Mouse (Mus musculus) B cell, adult 67 days (primary cell): ENCODE measurements around the gene Dlst. TPM values are rescaled to one million over a fixed set of nuclear protein-coding genes. Genes with fewer than 3 reads are reported as not detected.

Source experiments
- total RNA-seq, 2 experiments: library from RNA; stranded (reverse); gene quantifications; 4 replicates each; pipeline ENCODE4 v1.2.4; 2023

The Dlst gene
- 100 to 1,000 TPM; 219 to 231 TPM for total RNA-seq

GRCm38 (mm10) chr12:85110698-85111592 is at the start of gene Dlst, which contains the start of gene Prox2:
Dlst (plus strand) TSS chr12:85110833.
Prox2 (minus strand) TSS chr12:85110759.

GRCm38 (mm10) chr12:85151002-85151774 is 40.6 kb downstream of the Dlst start, which contains the start of gene Rps6kl1:
Rps6kl1 (minus strand) TSS chr12:85151264.

GRCm38 (mm10) chr12:85177740-85178239 is 67.2 kb downstream of the Dlst start, which contains the start of gene Pgf:
Pgf (minus strand) TSS chr12:85177790.

Other genes with a start within 250 kb of the Dlst start
- not detected for gene Ltbp2, start 234.3 kb upstream of the Dlst start, total RNA-seq
- gene Fcf1, start 139.9 kb upstream of the Dlst start, total RNA-seq: 10 to 100 TPM; 89.7 to 90.9 TPM
- gene Arel1, start 139.9 kb upstream of the Dlst start, total RNA-seq: 10 to 100 TPM; 51.1 to 51.7 TPM
- gene Ylpm1, start 114.5 kb upstream of the Dlst start, total RNA-seq: 100 to 1,000 TPM in 1 of 2 experiments, 10 to 100 TPM in 1; 93.4 to 107 TPM
- 1 to 10 TPM; 4.7 to 5.9 TPM for gene Prox2, start 74 bp upstream of the Dlst start, total RNA-seq
- 1 to 10 TPM; 1.1 to 2.0 TPM for gene Rps6kl1, start 40.4 kb downstream of the Dlst start, total RNA-seq
- gene Pgf, start 67.0 kb downstream of the Dlst start, total RNA-seq: not detected
- gene Eif2b2, start 108.6 kb downstream of the Dlst start, total RNA-seq: 100 to 1,000 TPM in 1 of 2 experiments, 10 to 100 TPM in 1; 86.4 to 103 TPM
- 10 to 100 TPM; 17.5 to 21.1 TPM for gene Mlh3, start 159.8 kb downstream of the Dlst start, total RNA-seq
- 10 to 100 TPM; 15.0 to 20.7 TPM for gene Acyp1, start 177.6 kb downstream of the Dlst start, total RNA-seq
- gene Zc2hc1c, start 177.8 kb downstream of the Dlst start, total RNA-seq: not detected
- 10 to 100 TPM; 60.1 to 68.9 TPM for gene Nek9, start 228.5 kb downstream of the Dlst start, total RNA-seq